Mouse (Mus musculus) bone marrow, adult 2 months (tissue): ENCODE data around the gene Slc25a33.

Source experiments
- CTCF ChIP-seq: fragments of 200-500 bp; IDR thresholded peaks from 2 replicates; pipeline ENCODE4 v1.5.1; 2011; ENCODE audit warnings: low read length, control low read depth; ENCODE audit not compliant: control insufficient read depth, insufficient read depth
- POLR2A ChIP-seq: fragments of 200-500 bp; IDR thresholded peaks from 2 replicates; pipeline ENCODE4 v1.6.1; 2011; ENCODE audit warnings: low read depth, mild to moderate bottlenecking, control low read depth, low read length, borderline replicate concordance; ENCODE audit not compliant: control insufficient read depth

DNA sequence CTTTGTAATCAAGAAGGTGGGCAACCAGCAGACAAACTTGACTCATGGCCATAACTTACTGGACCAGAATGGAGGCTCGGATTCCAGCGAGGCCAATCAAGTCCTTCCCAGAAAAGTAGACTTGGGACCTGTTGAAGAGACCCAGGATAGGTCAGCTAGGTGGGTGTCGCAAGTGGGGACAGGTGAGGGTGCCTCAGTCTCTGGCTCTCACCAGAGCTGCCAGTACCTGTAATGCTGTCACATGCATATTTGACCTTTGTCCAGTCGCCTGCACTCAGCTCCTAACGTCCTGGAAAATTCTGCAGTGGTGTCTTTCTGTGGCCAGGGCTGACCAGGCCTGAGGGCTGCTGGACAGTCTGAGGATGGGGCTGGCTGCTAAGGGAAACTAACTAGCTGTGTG is 62.6 kb downstream of the Slc25a33 start:
- TF ChIP-seq POLR2A (no peak), CTCF (no peak)
